Mouse (Mus musculus): ENCODE results near the gene Foxred2.
A peak's percentile ranks its signal among the peaks of the same experiment; 100 is the strongest.

GRCm38 (mm10) chr15:77905275-77905970 lies 51.1 kb downstream of the Foxred2 start:
- TF ChIP-seq CTCF (IDR thresholded peaks at IDR 0.05; ENCODE audit: low read depth, low read length) (no peak), EP300 (IDR thresholded peaks at IDR 0.05; ENCODE audit: insufficient read depth, low read depth, low read length) (0 out of 2 replicates have a peak, but pooled peaks have one; percentile 66)

Data from ES-Bruce4 (cell line).